Mouse (Mus musculus) cerebellum, adult 9-10 months (tissue): ENCODE measurements around the gene Krt42.
"Not testable (repeated sequence)": the region's sequence is repeated elsewhere in the genome, so short reads cannot be mapped to it uniquely, and the experiment has no call there.

Experiments used
- DNase-seq: peaks from one replicate; pipeline ENCODE4 v3.0.0; 2022

Krt42 gene

DNA sequence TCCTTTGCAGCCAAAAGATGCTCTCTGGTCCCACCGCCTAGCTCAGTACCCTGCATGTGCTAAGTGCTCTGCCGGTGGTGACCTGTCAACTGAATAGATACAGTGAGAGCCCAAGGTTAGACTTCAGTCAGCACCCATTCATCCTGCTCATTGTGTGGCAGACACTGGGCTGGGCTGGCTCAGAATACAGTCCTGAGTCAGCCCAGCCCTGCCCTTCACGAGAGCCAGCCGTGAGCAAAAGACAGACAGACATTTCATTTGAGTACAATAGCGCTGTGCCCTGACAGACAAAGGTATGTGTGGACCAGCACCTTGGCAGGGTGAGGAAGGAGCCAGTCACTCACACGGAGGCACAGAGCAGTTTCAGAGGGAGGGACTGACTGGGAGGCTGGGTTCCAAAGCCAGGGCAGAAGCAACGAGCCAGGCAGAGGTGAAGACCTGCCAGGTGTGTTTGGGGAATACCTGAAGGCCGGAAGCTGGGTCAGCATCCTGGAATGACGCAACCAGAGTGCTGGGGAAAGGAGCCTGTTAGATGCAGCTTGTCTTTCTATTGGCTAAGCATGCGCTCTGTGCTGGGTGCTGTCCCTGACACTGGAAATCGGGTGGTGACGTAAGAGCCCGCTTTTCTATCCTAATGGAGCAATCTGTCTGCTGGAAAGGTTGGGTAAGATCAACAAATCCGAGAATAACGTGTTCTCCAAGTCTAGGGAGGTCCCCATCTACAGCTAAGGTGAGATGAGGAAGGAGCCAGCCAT lies 8.2 kb upstream of the Krt42 start:
- no peak for DNase-seq

DNA sequence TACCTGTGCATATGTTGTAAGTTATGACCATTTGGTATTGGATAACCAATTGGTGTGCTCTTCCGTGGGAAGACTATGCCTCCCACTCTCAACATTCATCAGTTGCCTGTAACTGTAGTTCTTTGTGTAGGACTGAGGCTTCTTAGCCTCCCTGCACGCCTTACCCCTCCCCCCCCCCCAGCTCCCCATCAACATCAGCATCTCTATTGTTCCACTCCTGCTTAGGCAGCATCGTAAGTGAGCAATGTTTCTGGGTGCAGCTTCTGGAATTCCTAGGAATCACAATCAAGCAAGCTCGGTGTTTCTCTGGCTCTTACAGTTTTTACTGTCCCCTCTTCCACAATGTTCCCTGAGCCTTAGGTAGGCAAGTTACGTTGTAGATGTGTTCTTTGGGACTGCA lies 5.8 kb upstream of the Krt42 start:
- DNase-seq = no peak

DNA sequence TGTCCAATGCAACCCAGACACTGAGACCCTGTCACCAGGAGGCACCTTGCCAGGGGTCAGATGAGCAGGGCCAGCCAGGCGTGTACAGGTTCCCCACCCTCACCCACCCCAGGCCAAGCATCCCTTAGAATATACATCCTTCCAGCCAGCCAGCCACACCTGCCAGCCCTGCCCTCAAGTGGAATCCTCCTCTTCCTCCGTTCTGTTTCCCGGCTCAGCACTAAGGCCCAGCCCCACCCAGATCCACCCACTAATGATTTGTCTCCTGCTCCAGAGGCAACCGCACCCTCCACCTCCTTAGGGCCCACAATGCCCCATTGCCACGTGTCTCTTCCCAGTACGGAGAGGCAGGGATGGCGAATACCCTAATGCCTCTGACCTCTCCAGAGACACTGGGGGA lies 5.0 kb upstream of the Krt42 start:
- DNase-seq = no peak

DNA sequence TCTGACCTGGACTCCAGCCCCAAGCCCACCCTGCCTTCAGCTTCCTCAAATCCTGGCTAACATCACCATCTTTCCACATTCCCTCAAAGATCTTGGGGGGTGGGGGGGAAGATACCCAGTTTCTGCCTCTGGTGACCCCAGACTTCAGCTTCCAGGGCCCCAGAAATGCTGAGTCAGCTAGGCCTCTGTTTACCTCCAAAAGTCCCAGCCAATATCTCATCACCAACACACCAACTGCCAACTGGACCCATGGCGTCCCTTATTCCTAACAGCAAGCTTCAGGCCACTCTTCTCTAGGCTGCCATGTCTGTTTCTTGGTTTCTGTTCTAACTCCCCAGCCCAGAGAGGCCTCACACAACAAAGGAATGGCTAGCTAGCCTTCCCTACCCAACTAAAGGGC lies 2.2 kb upstream of the Krt42 start:
- no peak for DNase-seq

DNA sequence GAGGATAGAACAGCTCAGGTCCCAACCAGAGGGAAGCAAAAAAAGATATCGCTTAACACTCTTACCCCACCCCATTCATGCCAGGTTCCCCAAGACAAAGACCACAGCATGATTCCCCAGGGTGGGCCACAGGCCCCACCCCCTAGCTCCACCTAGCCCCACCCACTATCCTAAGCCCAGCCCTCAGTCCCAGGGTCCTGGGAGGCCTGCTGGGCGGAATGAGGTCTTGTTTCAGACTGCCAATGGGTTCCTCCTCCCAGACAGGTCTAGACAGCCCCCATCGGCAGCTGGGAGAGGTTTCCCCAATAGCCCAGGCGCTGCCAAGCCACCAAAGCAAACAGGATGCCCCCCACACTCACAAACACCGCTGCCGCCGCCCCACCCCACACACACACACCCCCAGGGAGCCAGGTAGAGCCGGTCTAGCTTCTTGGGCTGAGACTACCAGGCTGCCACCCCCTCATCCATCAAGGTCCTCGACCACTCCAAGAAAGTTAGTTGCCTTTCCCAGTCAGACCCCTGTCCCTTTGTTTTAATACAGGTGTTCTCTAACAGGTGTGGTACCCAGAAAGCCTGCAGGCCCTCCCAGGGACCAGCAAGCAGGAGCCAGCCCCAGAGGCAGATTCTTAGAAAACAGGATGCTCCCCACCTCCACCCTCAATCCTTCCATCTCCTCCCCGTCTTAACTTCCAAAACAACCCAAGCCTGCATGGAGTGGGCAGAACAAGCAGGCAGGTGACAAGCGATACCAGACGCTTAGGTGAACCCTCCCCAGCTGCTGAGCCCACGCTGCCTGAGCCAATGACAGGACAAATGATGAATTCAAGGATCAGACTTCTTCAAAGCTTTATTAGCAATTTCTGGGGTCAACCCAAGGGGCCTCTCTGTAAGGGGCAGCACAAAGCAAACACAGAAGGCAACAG lies 7.4 kb downstream of the Krt42 start:
- no peak for DNase-seq

DNA sequence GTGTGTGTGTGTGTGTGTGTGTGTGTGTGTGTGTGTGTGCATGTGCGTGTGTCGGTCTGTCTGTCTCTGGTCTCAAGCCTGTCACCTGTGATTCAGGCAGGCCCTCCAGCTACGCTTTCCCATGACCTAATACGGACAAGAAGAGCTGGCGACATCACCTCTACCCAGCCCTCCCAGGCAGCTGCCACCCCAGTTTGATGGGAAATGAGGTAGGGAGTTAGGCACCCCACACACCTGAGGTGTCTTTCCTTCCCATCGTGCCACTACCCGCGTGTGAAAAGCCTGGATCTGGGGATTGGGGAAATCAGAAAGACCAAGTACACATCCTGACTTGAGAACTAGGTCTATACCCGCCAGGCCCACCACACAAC lies 8.5 kb downstream of the Krt42 start:
- no peak for DNase-seq

DNA sequence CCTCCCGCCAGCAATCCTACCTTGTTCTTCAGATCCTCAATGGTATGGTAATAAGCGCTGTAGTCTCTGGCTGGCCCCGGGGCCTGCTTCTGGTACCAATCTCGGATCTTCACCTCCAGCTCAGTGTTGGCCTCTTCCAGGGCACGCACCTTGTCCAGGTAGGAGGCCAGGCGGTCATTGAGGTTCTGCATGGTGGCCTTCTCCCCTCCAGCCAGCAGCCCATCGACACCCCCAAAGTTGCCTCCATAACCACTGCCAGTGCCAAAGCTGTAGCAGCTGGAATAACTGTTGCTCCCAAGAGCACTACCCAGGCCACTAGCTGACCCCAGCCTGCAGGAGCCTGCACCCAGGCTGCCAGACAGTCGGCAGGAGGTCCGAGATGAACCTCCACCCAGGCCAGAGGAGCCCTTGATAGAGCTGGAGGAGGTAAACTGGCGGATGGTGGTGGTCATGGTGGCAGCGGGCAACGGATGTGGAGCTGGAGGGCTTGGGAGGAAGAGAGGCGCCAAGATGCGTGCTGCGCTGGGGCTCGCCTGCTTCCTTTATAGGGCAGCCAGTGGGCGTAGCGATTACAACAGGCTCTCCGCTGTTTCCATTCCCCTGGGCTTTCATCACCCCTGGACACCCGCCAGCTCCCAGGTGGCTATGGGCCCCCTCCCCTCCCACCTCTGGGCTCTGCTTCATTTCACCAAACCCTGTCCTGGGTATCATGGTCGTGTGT lies 9.0 kb downstream of the Krt42 start, which contains the start of gene Krt17:
TSS of gene Krt17 (minus strand) at position 516 of the 721 bp plus-strand sequence.
- no peak for DNase-seq

DNA sequence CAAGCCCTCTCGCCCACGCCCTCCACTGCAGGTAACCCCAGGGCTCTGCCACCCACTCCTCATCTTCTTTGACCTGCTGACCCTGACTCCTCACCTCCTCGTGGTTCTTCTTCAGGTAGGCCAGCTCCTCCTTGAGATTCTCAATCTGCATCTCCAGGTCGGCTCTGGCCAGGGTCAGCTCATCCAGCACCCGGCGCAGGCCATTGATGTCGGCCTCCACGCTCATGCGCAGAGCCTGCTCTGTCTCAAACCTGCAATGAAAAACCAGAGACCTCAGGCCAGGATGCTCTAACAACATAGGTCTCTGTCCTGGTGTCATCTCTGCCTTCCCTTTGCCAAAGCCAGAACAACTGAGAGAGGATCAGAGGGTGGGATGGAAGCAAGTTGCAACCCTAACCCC lies 10.6 kb downstream of the Krt42 start:
- no peak for DNase-seq

DNA sequence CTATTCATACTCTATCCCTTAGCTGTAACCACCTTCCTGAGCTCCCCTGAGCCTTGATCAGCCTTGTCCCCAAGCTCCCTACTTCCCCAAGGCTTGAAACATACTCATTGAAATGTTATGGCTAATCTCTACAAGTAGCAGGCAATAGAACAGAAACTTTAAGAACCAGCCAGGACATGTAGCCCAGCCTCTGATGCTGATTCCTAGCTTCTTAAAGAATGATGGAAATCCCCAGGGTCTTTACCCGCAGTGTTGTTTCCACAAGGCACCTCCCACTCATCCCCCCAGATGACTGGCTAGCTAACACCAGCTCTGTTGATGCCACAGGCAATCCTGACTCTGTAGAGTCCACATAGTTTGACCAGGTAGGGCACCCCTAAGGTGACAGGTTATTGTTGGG lies 11.7 kb downstream of the Krt42 start:
- DNase-seq = no peak

DNA sequence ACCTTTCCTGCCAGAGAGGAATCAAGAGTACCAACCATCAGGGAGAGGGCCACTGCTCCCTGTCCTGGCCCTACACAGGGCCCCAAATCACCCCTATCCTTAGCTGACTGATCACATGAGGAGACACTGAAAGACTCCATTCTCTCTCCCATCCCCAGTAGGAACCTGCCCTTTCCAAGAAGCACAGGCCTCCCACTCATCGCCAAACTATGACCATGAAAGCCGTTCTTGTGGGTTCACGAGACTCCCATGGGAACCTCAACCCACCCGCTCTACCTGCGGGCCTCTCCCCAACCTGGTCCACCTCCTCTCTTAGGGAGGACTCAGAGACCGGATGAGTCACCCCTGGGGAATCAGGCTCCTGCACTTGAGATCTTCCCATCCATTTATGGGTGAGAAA lies 14.2 kb downstream of the Krt42 start:
- no peak for DNase-seq

DNA sequence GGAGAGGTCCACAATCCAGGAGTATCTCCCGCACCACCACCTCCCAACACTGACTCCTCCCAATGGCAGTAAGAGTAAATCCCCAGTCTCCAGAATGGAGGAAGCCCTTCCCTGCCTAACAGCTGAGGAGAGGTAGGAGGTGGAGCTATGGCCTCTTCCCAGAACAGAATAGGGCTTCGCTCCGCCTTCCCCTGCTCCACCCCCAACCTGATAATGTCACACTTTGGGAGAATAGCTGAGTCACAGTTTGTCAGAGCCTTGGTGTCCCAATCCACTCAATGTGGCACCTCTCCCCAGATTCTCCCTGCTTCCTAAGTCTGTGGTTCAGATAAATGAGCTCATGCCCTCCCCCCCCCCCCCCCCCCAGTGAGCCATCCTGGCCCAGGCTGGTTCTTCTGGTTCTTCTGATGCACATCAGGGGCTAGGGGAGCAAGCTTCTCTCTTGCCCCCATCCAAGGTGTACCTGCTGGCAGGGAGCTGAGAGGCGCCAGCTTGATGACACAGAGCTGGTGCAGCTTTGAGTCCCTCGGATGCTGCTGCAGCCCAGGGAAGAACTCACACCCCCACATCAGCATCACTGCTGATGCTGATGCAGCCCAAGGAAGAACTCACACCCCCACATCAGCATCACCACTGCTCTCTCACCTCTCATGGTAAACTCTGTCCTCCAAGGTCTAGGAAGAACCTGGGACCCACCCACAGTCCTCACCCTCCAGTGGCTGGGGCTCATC lies 15.1 kb downstream of the Krt42 start:
- no peak for DNase-seq

DNA sequence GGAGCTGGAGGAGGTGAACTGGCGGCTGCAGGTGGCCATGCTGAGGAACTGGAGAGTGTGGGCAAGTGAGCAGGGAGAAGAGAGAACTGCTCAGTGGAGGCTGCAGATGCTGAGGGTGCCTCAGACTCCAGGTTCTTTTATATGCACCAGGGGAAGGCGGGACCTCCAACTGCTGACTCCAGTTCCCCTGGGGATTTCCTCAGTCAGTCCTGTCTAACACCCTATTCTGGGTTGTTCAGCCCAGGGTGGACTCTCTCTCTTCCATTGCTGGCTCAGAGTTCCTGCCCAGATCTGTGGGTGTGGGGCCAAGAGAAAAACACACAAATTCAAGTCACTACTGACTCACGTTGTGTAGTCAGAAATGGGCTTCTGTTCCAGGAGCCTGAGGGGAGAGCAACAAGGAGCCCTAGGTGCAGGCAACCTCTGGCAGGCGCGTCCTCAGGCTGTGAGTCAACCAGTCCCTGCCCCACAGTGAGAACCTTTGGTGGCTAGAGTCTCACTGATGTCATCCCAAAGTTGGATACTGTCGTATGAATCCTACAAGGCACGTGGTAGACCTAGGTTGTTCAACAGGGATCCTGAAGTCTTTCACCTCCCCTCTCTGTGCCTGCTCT lies 20.7 kb downstream of the Krt42 start, which contains the start of gene Krt16:
TSS of gene Krt16 (minus strand) at position 51 of the 614 bp plus-strand sequence.
- no peak for DNase-seq

DNA sequence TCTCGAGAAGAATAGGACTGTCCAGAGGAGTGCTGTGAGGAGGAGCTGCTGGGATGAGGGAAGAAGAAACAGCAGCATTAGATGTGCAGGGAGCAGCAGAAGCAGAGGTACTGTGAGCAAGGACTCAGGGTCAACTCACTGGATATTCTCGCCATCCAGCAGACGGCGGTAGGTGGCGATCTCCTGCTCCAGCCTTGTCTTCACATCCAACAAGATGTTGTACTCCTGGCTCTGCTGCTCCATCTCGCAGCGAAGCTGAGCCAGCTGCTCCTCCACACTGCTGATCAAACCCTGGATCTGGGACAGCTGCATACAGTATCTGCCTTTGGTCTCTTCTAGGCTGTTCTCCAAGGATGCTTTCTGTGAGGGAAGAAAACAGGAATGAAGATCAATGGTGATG lies 23.2 kb downstream of the Krt42 start:
- DNase-seq = not testable (repeated sequence)

DNA sequence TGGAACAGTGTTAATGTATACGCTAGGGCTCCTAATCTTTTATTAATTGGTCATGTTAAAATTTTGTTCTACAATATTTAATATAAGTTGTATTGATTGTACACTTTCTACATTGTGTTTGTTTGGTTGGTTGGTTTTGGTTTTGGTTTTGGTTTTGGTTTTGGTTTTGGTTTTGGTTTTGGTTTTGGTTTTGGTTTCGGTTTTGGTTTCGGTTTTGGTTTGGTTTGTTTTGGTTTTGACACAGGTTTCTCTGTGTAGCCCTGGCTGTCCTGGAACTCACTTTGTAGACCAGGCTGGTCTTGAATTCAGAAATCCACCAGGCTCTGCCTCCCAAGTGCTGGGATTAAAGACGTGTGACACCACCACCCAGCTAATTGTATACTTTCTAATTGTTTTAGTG lies 29.4 kb downstream of the Krt42 start:
- DNase-seq = not testable (repeated sequence)

DNA sequence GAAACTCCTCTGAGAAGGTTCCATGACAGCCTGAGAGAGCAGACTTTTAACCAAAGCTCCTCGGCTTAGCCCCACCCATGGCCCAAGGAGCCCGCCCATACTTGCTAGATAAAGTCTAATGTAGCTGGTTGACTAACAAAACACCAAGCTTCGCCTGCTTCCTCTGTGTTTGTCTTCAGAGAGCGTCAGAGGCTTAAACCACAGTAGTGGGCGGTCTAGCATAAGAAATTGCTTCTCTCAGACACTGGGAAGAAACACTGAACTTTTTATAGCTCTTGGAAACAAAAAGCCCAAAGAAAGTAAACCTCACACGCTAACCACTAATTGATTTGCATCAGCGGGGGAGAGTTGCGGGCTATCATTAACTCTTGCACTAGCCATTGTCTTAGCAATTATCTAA lies 47.9 kb downstream of the Krt42 start:
- DNase-seq = no peak

DNA sequence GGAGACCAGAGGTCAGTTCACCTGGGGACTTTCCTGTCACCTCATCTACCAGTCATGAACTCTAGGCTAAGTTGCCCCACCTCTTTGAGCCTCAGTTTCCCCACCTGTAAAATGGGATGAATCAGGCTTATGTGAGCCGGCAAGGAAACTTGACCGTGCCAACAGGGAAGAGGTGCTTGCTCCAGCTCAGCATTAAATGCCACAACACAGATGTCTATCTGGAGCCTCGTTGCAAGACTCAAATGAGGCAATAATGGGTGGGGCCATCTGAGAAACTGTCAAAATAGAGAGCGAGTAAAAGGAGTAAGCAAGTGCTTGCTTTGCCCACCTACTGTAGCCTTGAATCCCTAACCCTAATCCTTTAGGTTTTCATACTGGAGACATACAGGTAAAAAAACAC lies 50.4 kb downstream of the Krt42 start:
- no peak for DNase-seq
